Mouse (Mus musculus) cerebellum, adult (tissue): ENCODE data around the gene Mknk2.

Experiments used
- ATAC-seq: cut with Nextera tagmentation; 2 replicates; pipeline ENCODE4 v1.9.2; 2017; ENCODE audit warnings: mild to moderate bottlenecking, moderate library complexity, mixed read lengths; ENCODE audit not compliant: insufficient number of reproducible peaks, low FRiP score, low TSS enrichment

The Mknk2 gene

GRCm38 (mm10) chr10:80671936-80672690 lies 5.8 kb downstream of the Mknk2 start:
- no peak for ATAC-seq

- no peak for ATAC-seq
Measured at GRCm38 (mm10) chr10:80671251-80671650, 6.7 kb downstream of the Mknk2 start.

GRCm38 (mm10) chr10:80670531-80670930 lies 7.4 kb downstream of the Mknk2 start:
- no peak for ATAC-seq

- ATAC-seq = no peak
Measured at GRCm38 (mm10) chr10:80669737-80670485, 8.0 kb downstream of the Mknk2 start.

- ATAC-seq = no peak
Measured at GRCm38 (mm10) chr10:80669018-80669417, 8.9 kb downstream of the Mknk2 start.

GRCm38 (mm10) chr10:80668614-80669013 lies 9.3 kb downstream of the Mknk2 start:
- no peak for ATAC-seq

- no peak for ATAC-seq
Measured at GRCm38 (mm10) chr10:80666837-80667412, 11.0 kb downstream of the Mknk2 start.

- no peak for ATAC-seq
Measured at GRCm38 (mm10) chr10:80665981-80666733, 11.8 kb downstream of the Mknk2 start.

- no peak for ATAC-seq
Measured at GRCm38 (mm10) chr10:80665459-80665858, 12.5 kb downstream of the Mknk2 start.

GRCm38 (mm10) chr10:80665016-80665380 lies 12.9 kb downstream of the Mknk2 start:
- ATAC-seq = no peak

GRCm38 (mm10) chr10:80664197-80665015 lies 13.5 kb downstream of the Mknk2 start:
- ATAC-seq = no peak; the same call in 1 of the 2 replicates

GRCm38 (mm10) chr10:80663485-80664196 lies 14.3 kb downstream of the Mknk2 start:
- no peak for ATAC-seq

GRCm38 (mm10) chr10:80661149-80661548 lies 16.8 kb downstream of the Mknk2 start:
- ATAC-seq = no peak

GRCm38 (mm10) chr10:80659213-80659612 lies 18.7 kb downstream of the Mknk2 start:
- ATAC-seq = no peak

- no peak for ATAC-seq
Measured at GRCm38 (mm10) chr10:80658841-80659202, 19.1 kb downstream of the Mknk2 start.

- no peak for ATAC-seq
Measured at GRCm38 (mm10) chr10:80658194-80658840, 19.6 kb downstream of the Mknk2 start.

GRCm38 (mm10) chr10:80656863-80657623 lies 20.9 kb downstream of the Mknk2 start, which contains the start of gene Btbd2:
Gene Btbd2, minus strand, starts transcription at chr10:80657071.
- peak; percentile 22; the same call in 1 of the 2 replicates for ATAC-seq
